Mouse (Mus musculus) megakaryocyte, embryonic 14.5 days (primary cell): ENCODE measurements around the gene Nmral1.

Experiments used
- FLI1 ChIP-seq: IDR thresholded peaks from 2 replicates; pipeline ENCODE4 v1.6.1; 2012; ENCODE audit warnings: low read length, inconsistent platforms, mixed read lengths
- GATA1 ChIP-seq: IDR thresholded peaks from 3 replicates; pipeline ENCODE4 v1.6.1; 2012; ENCODE audit warnings: mixed read lengths, low read length, inconsistent platforms, borderline replicate concordance

DNA sequence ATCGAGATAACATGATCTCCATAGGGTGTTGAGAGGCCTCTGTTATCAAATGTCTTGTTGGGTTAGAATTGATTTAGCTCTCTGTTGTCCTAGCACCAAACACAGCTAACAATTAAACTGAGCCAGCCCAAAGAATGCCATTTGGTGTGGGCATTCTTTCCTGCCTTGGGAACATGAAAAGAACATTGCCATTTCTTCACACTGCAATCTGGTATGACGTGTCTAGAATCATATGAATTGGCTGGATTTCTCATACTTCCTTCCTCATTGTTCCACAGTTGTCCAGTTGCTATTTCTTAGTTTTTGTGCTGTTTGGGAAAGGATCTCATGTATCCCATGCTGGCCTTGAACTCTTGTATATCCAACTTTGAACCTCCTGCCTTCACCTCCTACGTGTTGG lies 34.9 kb upstream of the Nmral1 start:
- TF ChIP-seq GATA1 (no peak), FLI1 (no peak)
